Mouse (Mus musculus) heart, embryonic 14.5 days (tissue): ENCODE results near the gene Dop1a. TPM values are rescaled to one million over a fixed set of nuclear protein-coding genes. Genes with fewer than 3 reads are reported as not detected.

Experiments used
- ATAC-seq: fragments of 200-750 bp; cut with Nextera tagmentation; 2 replicates; pipeline ENCODE4 v1.8.0; 2017; ENCODE audit warnings: low read depth, moderate TSS enrichment; ENCODE audit not compliant: insufficient number of reproducible peaks, insufficient read depth, low FRiP score
- H3K27ac ChIP-seq, 2 experiments: fragments of 200-500 bp in 1 of 2; fragments of 300-500 bp in 1 of 2; sonication (generic) in 1 of 2; replicated peaks in 1 of 2; 2 replicates each; pipeline ENCODE4 v1.5.1; 2012 to 2014; ENCODE audit warnings: low read depth in 2 of 2, low read length in 2 of 2, control low read depth in 1 of 2, mild to moderate bottlenecking in 1 of 2, mixed read lengths in 1 of 2; ENCODE audit not compliant: control insufficient read depth in 1 of 2, insufficient read depth in 1 of 2
- H3K27me3 ChIP-seq: fragments of 300-500 bp; sonication (generic); 2 replicates; pipeline ENCODE4 v1.6.1; 2014; ENCODE audit warnings: mild to moderate bottlenecking, low read length, control low read depth; ENCODE audit not compliant: control insufficient read depth, insufficient read depth
- H3K36me3 ChIP-seq: fragments of 300-500 bp; sonication (generic); 2 replicates; pipeline ENCODE4 v1.6.1; 2014; ENCODE audit warnings: mild to moderate bottlenecking, control low read depth, low read length, mixed read lengths; ENCODE audit not compliant: control insufficient read depth, insufficient read depth
- H3K4me1 ChIP-seq, 2 experiments: fragments of 200-500 bp in 1 of 2; fragments of 300-500 bp in 1 of 2; sonication (generic) in 1 of 2; 2 replicates each; pipeline ENCODE4 v1.6.1; 2012 to 2014; ENCODE audit warnings: low read length in 2 of 2, control low read depth in 1 of 2, mixed read lengths in 1 of 2; ENCODE audit not compliant: control insufficient read depth in 2 of 2, insufficient read depth in 2 of 2
- H3K4me2 ChIP-seq: fragments of 300-500 bp; sonication (generic); 2 replicates; pipeline ENCODE4 v1.6.1; 2014; ENCODE audit warnings: mild to moderate bottlenecking, low read length
- H3K4me3 ChIP-seq, 2 experiments: fragments of 200-500 bp in 1 of 2; fragments of 300-500 bp in 1 of 2; sonication (generic) in 1 of 2; 2 replicates each; pipeline ENCODE4 v1.5.1; 2012 to 2014; ENCODE audit warnings: low read length in 2 of 2, mild to moderate bottlenecking in 2 of 2, control low read depth in 1 of 2, low read depth in 1 of 2, moderate library complexity in 1 of 2; ENCODE audit not compliant: control insufficient read depth in 1 of 2, insufficient read depth in 1 of 2
- H3K9ac ChIP-seq: fragments of 300-500 bp; sonication (generic); 2 replicates; pipeline ENCODE4 v1.6.1; 2014; ENCODE audit warnings: mild to moderate bottlenecking, low read length
- H3K9me3 ChIP-seq: fragments of 300-500 bp; sonication (generic); 2 replicates; pipeline ENCODE4 v1.6.1; 2016; ENCODE audit warnings: low read length, control low read depth; ENCODE audit not compliant: control insufficient read depth
- WGBS: fragments of 180-500 bp; shearing (Covaris S2); extraction: QIAGEN DNeasy Blood & Tissue Kit; methylation state at CpG from one replicate; pipeline ENCODE4 v1.1.7; 2014; 5-methylcytosine and 5-hydroxymethylcytosine counted together
- polyA plus RNA-seq: library from polyadenylated mRNA; unstranded; fragments of >200 nt; fragmentation: Nextera tagmentation; extraction: Ambion mirVana; gene quantifications from 2 replicates; pipeline ENCODE4 v1.2.1, GENCODE M21; 2014

Dop1a gene
- 13.8 and 16.5 TPM in 2 replicates for polyA plus RNA-seq

DNA sequence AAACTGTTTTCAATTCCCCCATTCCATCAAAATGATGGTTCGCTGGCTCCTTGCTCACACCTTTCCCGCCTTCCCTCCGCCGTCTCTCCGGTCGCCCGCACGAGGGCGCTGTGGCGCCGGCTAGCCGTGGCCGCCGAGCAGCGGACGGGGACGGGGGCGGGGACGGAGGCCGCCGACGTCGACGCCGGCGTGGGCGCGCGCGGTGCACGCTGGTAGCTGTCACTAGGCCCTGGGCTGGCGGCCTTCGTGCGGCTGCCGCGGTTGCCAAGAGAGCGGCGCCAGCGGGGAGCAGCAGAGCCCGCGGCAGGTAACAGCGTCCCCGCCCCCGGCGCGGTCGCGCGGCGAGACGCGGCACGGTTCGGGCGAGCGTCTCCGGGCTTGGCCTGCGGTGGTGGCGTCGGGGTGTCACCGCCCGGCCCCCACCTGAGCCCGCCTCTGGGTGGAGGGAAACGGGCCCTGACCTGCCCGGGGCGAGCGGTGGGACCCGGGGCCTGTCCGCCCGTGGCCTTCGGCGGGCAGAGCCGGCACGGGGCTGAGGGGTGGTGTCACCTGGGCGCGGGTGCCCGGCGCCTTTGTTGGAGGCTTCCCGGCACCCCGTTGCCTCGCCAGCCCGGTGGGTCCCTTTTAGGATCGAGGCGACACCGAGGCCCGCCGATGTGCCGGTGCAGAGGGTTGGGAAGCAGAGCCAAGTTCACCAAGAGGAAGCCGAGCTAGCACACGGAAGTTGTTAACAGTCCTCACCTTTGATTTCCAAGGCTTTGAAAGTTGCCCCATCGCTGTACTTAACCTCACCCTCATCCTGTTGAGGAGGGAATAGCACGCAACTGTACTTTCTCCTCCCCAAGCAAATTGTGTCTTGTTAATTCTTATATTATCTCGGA, at the start of gene Dop1a:
Gene Dop1a (plus strand): TSS at position 165 of the 881 bp plus-strand sequence.
- Histone ChIP-seq H3K9ac (peak within 1 kb of the TSS; percentile 86), H3K4me1 (peaks cover 0 to 6% of the 10 kb centered on the region in 2 experiments; a peak in 1 of 4 replicates), H3K9me3 (no peaks in the 10 kb centered on the region), H3K27me3 (peaks cover 7% of the 10 kb centered on the region), H3K4me2 (peak within 1 kb of the TSS; percentile 66), H3K4me3 (peak within 1 kb of the TSS; percentile 93 to 94), H3K27ac (peak within 1 kb of the TSS; percentile 17 to 72; a peak in 2 of 4 replicates), H3K36me3 (no peaks in the 10 kb centered on the region)
- under 1% methylated on average over 93 of the region's 93 CpGs for WGBS
- peak; percentile 92 for ATAC-seq

DNA sequence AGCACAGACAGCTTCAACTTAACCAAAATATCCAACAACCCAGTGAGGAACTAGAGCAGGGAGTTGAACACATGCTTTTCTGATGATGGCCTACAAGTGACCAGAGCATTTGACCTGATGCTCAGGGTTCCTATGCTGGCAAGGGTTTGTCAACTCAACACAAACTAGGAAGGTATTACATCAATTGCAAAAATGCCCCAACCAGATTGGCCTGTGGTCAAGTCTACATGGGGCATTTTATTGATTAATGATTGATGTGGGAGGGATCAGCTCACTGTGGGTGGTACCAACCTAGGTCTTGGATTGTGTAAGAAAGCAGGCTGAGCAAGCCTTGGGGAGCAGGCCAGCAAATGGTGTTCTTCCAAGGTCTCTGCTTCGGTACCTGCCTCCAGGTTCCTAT, 49.0 kb upstream of the Dop1a start:
- Histone ChIP-seq H3K9ac (no peak overlapping the region), H3K27ac (no peak overlapping the region), H3K27me3 (no peaks in the 10 kb centered on the region), H3K4me2 (no peak overlapping the region), H3K36me3 (no peaks in the 10 kb centered on the region), H3K9me3 (no peaks in the 10 kb centered on the region), H3K4me1 (no peaks in the 10 kb centered on the region), H3K4me3 (no peak overlapping the region)
- no peak for ATAC-seq
- 76% methylated on average over 1 of the region's 1 CpGs for WGBS

DNA sequence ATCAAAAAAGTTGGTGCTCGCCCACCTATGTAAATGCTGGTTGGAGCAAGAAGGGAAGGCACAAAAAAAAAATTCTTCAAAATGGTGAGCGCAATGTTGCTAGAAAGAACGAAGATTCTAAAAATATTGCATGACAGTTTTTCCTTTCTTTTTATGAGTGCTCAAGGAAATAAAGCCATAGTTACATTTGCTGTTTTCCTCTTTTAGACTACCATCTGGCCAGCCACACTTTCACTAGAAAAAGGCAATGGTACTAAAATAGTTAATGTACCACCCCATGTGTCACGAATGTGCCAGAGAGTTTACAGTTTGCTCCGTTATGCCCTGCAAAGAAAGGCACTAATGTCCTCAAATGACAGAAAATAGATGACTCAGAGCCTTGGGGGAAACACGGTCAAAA, 47.6 kb upstream of the Dop1a start:
- Histone ChIP-seq H3K4me3 (no peak overlapping the region), H3K9me3 (no peaks in the 10 kb centered on the region), H3K36me3 (no peaks in the 10 kb centered on the region), H3K27me3 (no peaks in the 10 kb centered on the region), H3K9ac (no peak overlapping the region), H3K4me2 (no peak overlapping the region), H3K4me1 (no peaks in the 10 kb centered on the region), H3K27ac (no peak overlapping the region)
- 85% methylated on average over 6 of the region's 6 CpGs for WGBS
- ATAC-seq: no peak

DNA sequence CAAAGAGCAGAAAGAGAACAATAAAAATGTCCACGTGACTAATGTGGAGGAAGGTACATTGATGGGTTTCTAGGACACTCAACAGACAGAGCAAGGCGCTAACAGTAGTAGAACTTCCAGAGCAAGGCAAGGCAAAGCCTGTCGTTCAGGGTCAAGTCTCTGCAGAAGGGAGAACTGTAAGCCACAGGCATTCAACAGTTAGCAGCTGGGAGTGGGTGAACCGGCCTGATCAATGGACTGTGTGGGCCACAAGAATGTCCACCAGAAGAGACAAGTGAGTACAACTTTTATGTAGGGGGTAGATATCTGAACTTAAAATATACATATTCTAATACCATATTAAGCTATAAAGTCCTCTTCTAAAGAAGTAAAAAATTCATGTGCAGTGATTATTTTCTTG, 43.6 kb upstream of the Dop1a start:
- Histone ChIP-seq H3K9me3 (no peaks in the 10 kb centered on the region), H3K9ac (no peak overlapping the region), H3K4me2 (no peak overlapping the region), H3K4me1 (no peaks in the 10 kb centered on the region), H3K4me3 (no peak overlapping the region), H3K36me3 (no peaks in the 10 kb centered on the region), H3K27ac (no peak overlapping the region), H3K27me3 (no peaks in the 10 kb centered on the region)
- ATAC-seq: no peak
- WGBS: 68% methylated on average over 4 of the region's 4 CpGs

DNA sequence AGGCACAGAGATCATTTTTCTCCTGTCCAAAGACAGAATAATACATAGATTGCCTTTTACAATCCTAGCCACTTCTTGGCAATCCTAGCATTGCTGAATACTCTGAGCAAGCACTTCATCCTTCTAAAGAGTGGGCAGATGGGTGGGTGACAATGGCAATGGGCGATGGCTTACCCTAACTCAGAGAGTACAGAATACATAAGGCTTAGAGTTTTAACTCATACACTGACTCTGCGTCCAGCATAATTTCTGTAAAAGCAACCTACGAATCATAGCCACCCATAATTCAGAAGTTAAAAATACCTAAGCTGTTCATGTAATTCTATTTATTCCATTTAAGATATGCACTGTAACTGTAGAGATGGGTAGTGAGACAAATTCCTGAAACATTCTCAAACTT, 31.4 kb upstream of the Dop1a start:
- Histone ChIP-seq H3K9ac (no peak overlapping the region), H3K4me3 (no peak overlapping the region), H3K4me2 (no peak overlapping the region), H3K27ac (no peak overlapping the region), H3K27me3 (no peaks in the 10 kb centered on the region), H3K9me3 (no peaks in the 10 kb centered on the region), H3K4me1 (peaks cover 0 to 5% of the 10 kb centered on the region in 2 experiments; a peak in 1 of 4 replicates), H3K36me3 (no peaks in the 10 kb centered on the region)
- ATAC-seq: no peak
- WGBS: 92% methylated on average over 3 of the region's 3 CpGs

DNA sequence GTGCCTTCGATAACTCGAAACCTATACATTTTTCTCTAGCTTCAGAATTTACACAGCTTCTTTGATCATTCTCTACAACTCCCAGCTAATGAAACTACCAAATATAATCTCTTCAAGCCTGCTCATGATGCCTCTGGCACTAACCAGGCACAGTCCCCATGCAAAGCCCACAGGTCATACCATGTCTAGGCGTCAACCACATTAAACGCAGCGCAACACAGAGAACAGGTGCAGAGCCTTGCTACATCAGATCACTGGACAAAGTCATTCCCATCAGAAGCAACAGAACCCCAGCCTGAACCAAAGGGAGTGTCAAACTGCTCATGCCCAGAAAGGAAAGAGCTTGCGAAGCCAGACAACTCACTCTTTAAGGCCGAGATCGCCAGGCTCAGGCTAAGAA, 30.3 kb upstream of the Dop1a start:
- 96% methylated on average over 8 of the region's 8 CpGs for WGBS
- no peak overlapping the region for H3K27ac ChIP-seq
- H3K36me3 ChIP-seq: no peaks in the 10 kb centered on the region
- no peak for ATAC-seq
- H3K27me3 ChIP-seq: no peaks in the 10 kb centered on the region
- no peaks in the 10 kb centered on the region for H3K9me3 ChIP-seq
- H3K4me2 ChIP-seq: no peak overlapping the region
- H3K9ac ChIP-seq: no peak overlapping the region
- H3K4me1 ChIP-seq: peaks cover 0 to 5% of the 10 kb centered on the region in 2 experiments; a peak in 1 of 4 replicates
- no peak overlapping the region for H3K4me3 ChIP-seq

DNA sequence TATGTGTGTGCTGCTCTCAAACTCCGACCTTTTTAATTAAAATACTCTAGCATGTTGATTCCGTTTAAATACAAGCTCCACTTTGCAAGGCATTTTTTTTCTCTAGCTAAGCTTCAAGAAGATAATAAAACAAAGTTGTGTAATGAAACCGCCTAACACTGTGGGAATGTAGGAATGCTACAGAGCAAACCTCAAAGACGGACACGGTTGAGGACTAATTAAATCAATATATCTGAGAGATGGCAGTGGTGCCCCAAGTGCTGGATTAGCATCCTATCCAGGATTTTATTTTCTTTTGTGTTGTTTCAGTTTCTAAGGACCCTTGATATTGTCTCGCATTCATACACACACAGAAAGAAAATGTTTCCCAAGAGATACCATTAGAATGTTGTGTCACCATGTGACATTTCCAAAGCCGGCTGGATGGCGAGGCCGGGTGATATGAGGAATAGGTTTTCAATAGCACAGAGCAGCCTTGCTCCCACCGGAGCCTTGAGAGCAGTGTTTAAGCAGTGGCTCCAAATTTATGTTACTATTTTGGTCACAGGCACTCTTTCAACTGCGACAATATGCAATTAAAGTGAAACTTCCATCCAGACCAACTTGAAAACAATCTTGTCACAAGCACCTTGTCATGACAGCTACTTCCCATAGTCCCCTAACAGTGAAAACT, 28.5 kb upstream of the Dop1a start:
- Histone ChIP-seq H3K4me3 (peak overlapping the region; percentile 7 to 18; a peak in 3 of 4 replicates), H3K9ac (0 out of 2 replicates have a peak overlapping the region, but pooled peaks have one; percentile 36), H3K36me3 (no peaks in the 10 kb centered on the region), H3K9me3 (no peaks in the 10 kb centered on the region), H3K27me3 (no peaks in the 10 kb centered on the region), H3K4me2 (peak overlapping the region; percentile 57), H3K4me1 (peaks cover 0 to 5% of the 10 kb centered on the region in 2 experiments; a peak in 1 of 4 replicates), H3K27ac (peak overlapping the region; percentile 71 to 77)
- WGBS: 33% methylated on average over 11 of the region's 11 CpGs
- ATAC-seq: peak; percentile 61; the same call in 1 of the 2 replicates
